Mouse (Mus musculus): ENCODE results near the gene Thegl.

The Thegl gene

GRCm38 (mm10) chr5:77028034-77028433, 12.2 kb downstream of the Thegl start:
- no peak for TF ChIP-seq GATA4 (IDR thresholded peaks at IDR 0.05; ENCODE audit: insufficient replicate concordance, low read length)

GRCm38 (mm10) chr5:77029735-77030134, 13.9 kb downstream of the Thegl start:
- no peak for TF ChIP-seq GATA4 (IDR thresholded peaks at IDR 0.05; ENCODE audit: insufficient replicate concordance, low read length)

GRCm38 (mm10) chr5:77038451-77038850, 22.6 kb downstream of the Thegl start:
- TF ChIP-seq GATA4 (IDR thresholded peaks at IDR 0.05; ENCODE audit: insufficient replicate concordance, low read length): no peak

- no peak for TF ChIP-seq GATA4 (IDR thresholded peaks at IDR 0.05; ENCODE audit: insufficient replicate concordance, low read length)
Measured at GRCm38 (mm10) chr5:77039391-77039790, 23.6 kb downstream of the Thegl start.

GRCm38 (mm10) chr5:77044362-77044761, 28.5 kb downstream of the Thegl start:
- no peak for TF ChIP-seq GATA4 (IDR thresholded peaks at IDR 0.05; ENCODE audit: insufficient replicate concordance, low read length)

GRCm38 (mm10) chr5:77052616-77053015, 36.8 kb downstream of the Thegl start:
- no peak for TF ChIP-seq GATA4 (IDR thresholded peaks at IDR 0.05; ENCODE audit: insufficient replicate concordance, low read length)

GRCm38 (mm10) chr5:77056881-77057440, 41.1 kb downstream of the Thegl start:
- no peak for TF ChIP-seq GATA4 (IDR thresholded peaks at IDR 0.05; ENCODE audit: insufficient replicate concordance, low read length)

- TF ChIP-seq GATA4 (IDR thresholded peaks at IDR 0.05; ENCODE audit: insufficient replicate concordance, low read length): no peak
Measured at GRCm38 (mm10) chr5:77060363-77060762, 44.5 kb downstream of the Thegl start.

GRCm38 (mm10) chr5:77061372-77062038, 45.7 kb downstream of the Thegl start:
- no peak for TF ChIP-seq GATA4 (IDR thresholded peaks at IDR 0.05; ENCODE audit: insufficient replicate concordance, low read length)

- TF ChIP-seq GATA4 (IDR thresholded peaks at IDR 0.05; ENCODE audit: insufficient replicate concordance, low read length): no peak
Measured at GRCm38 (mm10) chr5:77067321-77067720, 51.5 kb downstream of the Thegl start.

GRCm38 (mm10) chr5:77070987-77071386, 55.2 kb downstream of the Thegl start:
- TF ChIP-seq GATA4 (IDR thresholded peaks at IDR 0.05; ENCODE audit: insufficient replicate concordance, low read length): no peak

GRCm38 (mm10) chr5:77071626-77072025, 55.8 kb downstream of the Thegl start:
- TF ChIP-seq GATA4 (IDR thresholded peaks at IDR 0.05; ENCODE audit: insufficient replicate concordance, low read length): no peak

- TF ChIP-seq GATA4 (IDR thresholded peaks at IDR 0.05; ENCODE audit: insufficient replicate concordance, low read length): no peak
Measured at GRCm38 (mm10) chr5:77073794-77074193, 58.0 kb downstream of the Thegl start.

- TF ChIP-seq GATA4 (IDR thresholded peaks at IDR 0.05; ENCODE audit: insufficient replicate concordance, low read length): no peak
Measured at GRCm38 (mm10) chr5:77074914-77075313, 59.1 kb downstream of the Thegl start.

- no peak for TF ChIP-seq GATA4 (IDR thresholded peaks at IDR 0.05; ENCODE audit: insufficient replicate concordance, low read length)
Measured at GRCm38 (mm10) chr5:77075951-77076350, 60.1 kb downstream of the Thegl start.

GRCm38 (mm10) chr5:77080761-77081160, 64.9 kb downstream of the Thegl start:
- TF ChIP-seq GATA4 (IDR thresholded peaks at IDR 0.05; ENCODE audit: insufficient replicate concordance, low read length): no peak

- TF ChIP-seq GATA4 (IDR thresholded peaks at IDR 0.05; ENCODE audit: insufficient replicate concordance, low read length): no peak
Measured at GRCm38 (mm10) chr5:77082735-77083134, 66.9 kb downstream of the Thegl start.
